Mouse (Mus musculus) liver, embryonic 14.5 days (tissue): Measurements from ENCODE around the gene Vsnl1.

Experiments
- CTCF ChIP-seq: IDR thresholded peaks from 2 replicates; pipeline ENCODE4 v1.5.1; 2016; ENCODE audit warnings: antibody characterized with exemption, low read depth, control low read depth
- EP300 ChIP-seq: IDR thresholded peaks from 2 replicates; pipeline ENCODE4 v1.6.1; 2016; ENCODE audit warnings: antibody characterized with exemption, low read depth

GRCm38 (mm10) chr12:11313840-11314239, 122.6 kb downstream of the Vsnl1 start:
- no peak for TF ChIP-seq EP300
- TF ChIP-seq CTCF = no peak
